Mouse (Mus musculus) lung, adult 2 months (tissue): Measurements from ENCODE around the gene Itpripl1.

Experiments
- CTCF ChIP-seq: fragments of 200-500 bp; IDR thresholded peaks from 2 replicates; pipeline ENCODE4 v1.5.1; 2011; ENCODE audit warnings: mild to moderate bottlenecking, low read length, control low read depth; ENCODE audit not compliant: insufficient read depth
- POLR2A ChIP-seq: fragments of 200-500 bp; IDR thresholded peaks from 2 replicates; pipeline ENCODE4 v1.6.1; 2011; ENCODE audit warnings: low read depth, mild to moderate bottlenecking, control low read depth, low read length, borderline replicate concordance; ENCODE audit errors: extremely low read depth

GRCm38 (mm10) chr2:127143158-127144063, at the start of gene Itpripl1:
- TF ChIP-seq CTCF = no peak
- TF ChIP-seq POLR2A = peak; percentile 75; the same call in 1 of the 2 replicates
